Mouse (Mus musculus): ENCODE measurements at regions not wholly inside any gene's neighbourhood (a gene's known extent, or its start where the extent isn't known, plus 50 kb on each side); places are given as distances from the start of the nearest gene placed in this dataset.

DNA sequence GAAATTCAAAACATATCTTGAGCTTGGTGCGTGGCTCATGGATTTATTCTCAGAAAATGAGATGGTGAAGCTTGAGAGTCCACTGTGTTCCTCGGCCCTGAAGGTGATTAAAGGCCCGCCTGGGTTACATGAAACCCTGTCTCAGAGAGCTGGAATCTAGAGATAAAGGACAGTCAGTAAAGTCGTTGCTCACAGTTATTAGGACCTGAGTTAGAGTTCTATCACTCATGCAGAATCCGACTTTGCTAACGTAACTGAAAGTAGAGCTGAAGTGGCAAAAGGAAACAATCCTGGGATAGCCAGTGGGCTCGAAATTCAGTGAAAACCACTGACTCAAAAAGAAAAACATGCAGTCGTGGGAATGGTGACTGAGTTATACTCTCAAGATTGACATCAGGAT lies 198.9 kb upstream of the Sema3a start:
- Histone ChIP-seq H3K9ac (no peak overlapping the region), H3K27me3 (no peaks in the 10 kb centered on the region), H3K9me3 (replicated peaks) (no peaks in the 10 kb centered on the region), H3K4me1 (no peaks in the 10 kb centered on the region), H3K4me2 (replicated peaks) (no peak overlapping the region), H3K36me3 (no peaks in the 10 kb centered on the region), H3K27ac (replicated peaks) (no peak overlapping the region), H3K4me3 (replicated peaks) (no peak overlapping the region)
- no peak for ATAC-seq (ENCODE audit: insufficient number of reproducible peaks, low FRiP score, low TSS enrichment, low read depth)
- 71% methylated on average over 8 of the region's 8 CpGs for WGBS

- Histone ChIP-seq H3K4me2 (replicated peaks) (no peak overlapping the region), H3K9me3 (replicated peaks) (no peaks in the 10 kb centered on the region), H3K27me3 (no peaks in the 10 kb centered on the region), H3K4me1 (no peaks in the 10 kb centered on the region), H3K36me3 (no peaks in the 10 kb centered on the region), H3K9ac (no peak overlapping the region), H3K4me3 (replicated peaks) (no peak overlapping the region), H3K27ac (replicated peaks) (no peak overlapping the region)
- WGBS = 89% methylated on average over 3 of the region's 3 CpGs
- no peak for ATAC-seq (ENCODE audit: insufficient number of reproducible peaks, low FRiP score, low TSS enrichment, low read depth)
These were observed 198.0 kb upstream of the Sema3a start for GRCm38 (mm10) chr5:12927247-12927646.

DNA sequence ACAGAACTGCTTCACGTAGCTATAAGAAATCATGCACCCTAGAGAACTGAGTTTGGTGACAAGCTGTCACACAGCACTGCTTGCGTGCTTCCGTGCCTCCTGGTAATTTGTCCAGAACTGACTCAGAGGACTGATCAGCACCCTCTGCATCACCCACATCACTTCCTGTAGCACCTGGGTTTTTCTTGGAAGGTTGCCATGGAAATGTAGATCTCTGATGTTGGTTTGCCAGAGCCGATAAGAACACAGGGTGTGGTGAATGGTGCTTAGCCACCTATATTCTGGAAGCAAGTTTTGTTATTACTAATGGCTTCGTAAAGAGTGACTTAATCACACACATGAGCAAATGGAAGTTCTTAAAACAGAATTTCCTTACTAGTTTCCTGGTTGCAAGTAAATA lies 188.2 kb upstream of the Sema3a start:
- H3K4me1 ChIP-seq = no peaks in the 10 kb centered on the region
- H3K4me3 ChIP-seq (replicated peaks) = no peak overlapping the region
- H3K27ac ChIP-seq (replicated peaks) = no peak overlapping the region
- no peaks in the 10 kb centered on the region for H3K9me3 ChIP-seq (replicated peaks)
- 0 out of 2 replicates have a peak, but pooled peaks have one; percentile 39 for ATAC-seq (ENCODE audit: insufficient number of reproducible peaks, low FRiP score, low TSS enrichment, low read depth)
- H3K27me3 ChIP-seq = no peaks in the 10 kb centered on the region
- H3K9ac ChIP-seq = no peak overlapping the region
- 69% methylated on average over 5 of the region's 5 CpGs for WGBS
- no peaks in the 10 kb centered on the region for H3K36me3 ChIP-seq
- H3K4me2 ChIP-seq (replicated peaks) = no peak overlapping the region

DNA sequence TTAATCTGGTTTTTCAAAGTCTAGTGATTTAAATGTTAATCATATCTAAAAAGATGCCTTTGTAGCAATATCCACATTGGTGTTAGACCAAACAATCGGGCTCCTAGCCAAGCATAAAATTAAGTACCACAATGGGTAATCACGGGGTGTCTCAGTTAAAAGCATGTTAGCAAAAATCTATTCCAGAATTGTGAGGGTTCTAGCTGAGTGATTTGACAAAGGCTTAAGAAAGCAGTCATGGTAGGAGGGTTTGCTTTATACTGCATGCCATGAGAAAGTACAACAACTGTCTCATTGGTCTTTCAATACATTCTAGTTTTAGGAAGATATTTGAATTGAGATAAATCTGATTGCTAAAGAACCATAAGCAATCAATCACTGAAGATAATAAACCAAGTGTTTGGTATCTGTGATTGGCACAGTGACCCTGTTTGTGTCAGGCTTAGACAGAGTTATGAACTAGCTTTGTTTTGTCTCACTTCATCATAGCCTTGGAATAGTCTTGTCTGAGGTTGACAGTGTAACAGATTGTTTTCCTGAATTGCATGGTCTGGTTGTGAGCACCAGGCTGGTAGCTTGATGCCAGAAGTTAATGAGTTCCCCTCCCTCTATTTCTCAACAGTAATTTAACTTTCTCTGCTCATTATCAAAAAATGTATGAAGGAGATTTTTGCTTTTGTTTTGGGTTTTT lies 186.9 kb upstream of the Sema3a start:
- no peak for ATAC-seq (ENCODE audit: insufficient number of reproducible peaks, low FRiP score, low TSS enrichment, low read depth)

DNA sequence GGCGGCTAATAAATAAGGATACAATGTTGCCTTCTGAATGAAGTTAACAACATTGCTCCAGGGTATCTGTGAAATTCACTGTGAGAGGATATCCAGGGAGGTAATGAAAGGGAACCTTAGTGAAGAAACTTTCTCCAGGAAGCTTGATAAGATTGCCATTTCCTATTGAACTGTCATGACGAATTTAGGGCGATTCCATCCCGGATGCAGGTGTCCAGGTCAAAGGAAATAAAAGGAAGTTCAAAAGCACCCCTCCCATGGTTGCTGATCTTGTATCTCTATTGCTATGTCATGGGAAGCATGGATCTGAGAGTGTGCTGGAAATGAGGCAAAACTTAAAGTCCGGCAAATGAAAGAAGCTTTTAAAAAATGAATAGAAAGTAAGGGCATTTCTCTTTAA lies 180.7 kb upstream of the Sema3a start:
- Histone ChIP-seq H3K36me3 (no peaks in the 10 kb centered on the region), H3K27ac (replicated peaks) (no peak overlapping the region), H3K9ac (no peak overlapping the region), H3K4me3 (replicated peaks) (no peak overlapping the region), H3K27me3 (no peaks in the 10 kb centered on the region), H3K4me2 (replicated peaks) (no peak overlapping the region), H3K9me3 (replicated peaks) (no peaks in the 10 kb centered on the region), H3K4me1 (peaks cover 4% of the 10 kb centered on the region; the same call in 1 of the 2 replicates)
- WGBS = 46% methylated on average over 5 of the region's 5 CpGs
- no peak for ATAC-seq (ENCODE audit: insufficient number of reproducible peaks, low FRiP score, low TSS enrichment, low read depth)

More for the DNA sequence above, 186.9 kb upstream of the Sema3a start:
- H3K4me1 ChIP-seq = no peaks in the 10 kb centered on the region
- no peak overlapping the region for H3K4me3 ChIP-seq (replicated peaks)
- H3K36me3 ChIP-seq = no peaks in the 10 kb centered on the region
- no peaks in the 10 kb centered on the region for H3K27me3 ChIP-seq
- H3K27ac ChIP-seq (replicated peaks) = no peak overlapping the region
- H3K9ac ChIP-seq = no peak overlapping the region
- 68% methylated on average over 2 of the region's 2 CpGs for WGBS
- no peaks in the 10 kb centered on the region for H3K9me3 ChIP-seq (replicated peaks)
- no peak overlapping the region for H3K4me2 ChIP-seq (replicated peaks)

DNA sequence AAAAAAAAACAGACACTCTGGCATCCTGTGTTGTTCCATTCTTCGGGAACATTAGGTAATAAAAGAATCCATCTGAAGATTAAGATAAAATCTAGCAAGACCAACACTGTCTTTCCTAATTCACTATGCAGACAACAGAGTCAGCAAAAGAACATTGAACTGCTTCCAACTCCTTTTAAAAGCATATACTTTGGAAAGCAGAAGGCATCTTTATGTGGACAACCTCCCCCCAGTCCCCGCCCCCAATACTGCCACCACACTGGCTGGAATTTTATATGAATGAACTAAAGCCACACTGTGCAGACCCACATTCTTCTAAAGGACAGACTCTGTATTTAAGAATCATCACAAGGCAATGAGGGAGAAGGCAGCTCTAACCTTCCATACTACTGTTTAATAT lies 176.7 kb upstream of the Sema3a start:
- no peaks in the 10 kb centered on the region for H3K9me3 ChIP-seq (replicated peaks)
- no peak overlapping the region for H3K4me3 ChIP-seq (replicated peaks)
- H3K4me2 ChIP-seq (replicated peaks) = no peak overlapping the region
- WGBS = 43% methylated on average over 2 of the region's 2 CpGs
- H3K27me3 ChIP-seq = no peaks in the 10 kb centered on the region
- peak; percentile 51; the same call in 1 of the 2 replicates for ATAC-seq (ENCODE audit: insufficient number of reproducible peaks, low FRiP score, low TSS enrichment, low read depth)
- 0 out of 2 replicates have a peak overlapping the region, but pooled peaks have one; percentile 2 for H3K27ac ChIP-seq (replicated peaks)
- peaks cover 4% of the 10 kb centered on the region; the same call in 1 of the 2 replicates for H3K4me1 ChIP-seq
- H3K9ac ChIP-seq = no peak overlapping the region
- no peaks in the 10 kb centered on the region for H3K36me3 ChIP-seq

GRCm38 (mm10) chr5:12970987-12971386 lies 154.2 kb upstream of the Sema3a start:
- Histone ChIP-seq H3K4me1 (no peaks in the 10 kb centered on the region), H3K27me3 (no peaks in the 10 kb centered on the region), H3K4me3 (replicated peaks) (no peak overlapping the region), H3K27ac (replicated peaks) (no peak overlapping the region), H3K9me3 (replicated peaks) (no peaks in the 10 kb centered on the region), H3K9ac (no peak overlapping the region), H3K36me3 (no peaks in the 10 kb centered on the region), H3K4me2 (replicated peaks) (no peak overlapping the region)
- ATAC-seq (ENCODE audit: insufficient number of reproducible peaks, low FRiP score, low TSS enrichment, low read depth) = no peak
- 24% methylated on average over 5 of the region's 5 CpGs for WGBS

GRCm38 (mm10) chr5:12973701-12974100 lies 151.5 kb upstream of the Sema3a start:
- Histone ChIP-seq H3K9me3 (replicated peaks) (no peaks in the 10 kb centered on the region), H3K4me2 (replicated peaks) (no peak overlapping the region), H3K27ac (replicated peaks) (no peak overlapping the region), H3K27me3 (no peaks in the 10 kb centered on the region), H3K36me3 (no peaks in the 10 kb centered on the region), H3K4me3 (replicated peaks) (no peak overlapping the region), H3K9ac (no peak overlapping the region), H3K4me1 (no peaks in the 10 kb centered on the region)
- WGBS = 37% methylated on average over 3 of the region's 3 CpGs
- no peak for ATAC-seq (ENCODE audit: insufficient number of reproducible peaks, low FRiP score, low TSS enrichment, low read depth)

- no peak for ATAC-seq (ENCODE audit: insufficient number of reproducible peaks, low FRiP score, low TSS enrichment, low read depth)
- no peak overlapping the region for H3K27ac ChIP-seq (replicated peaks)
- H3K27me3 ChIP-seq = no peaks in the 10 kb centered on the region
- H3K4me2 ChIP-seq (replicated peaks) = no peak overlapping the region
- H3K4me3 ChIP-seq (replicated peaks) = no peak overlapping the region
- no peaks in the 10 kb centered on the region for H3K9me3 ChIP-seq (replicated peaks)
- no peak overlapping the region for H3K9ac ChIP-seq
- no peaks in the 10 kb centered on the region for H3K4me1 ChIP-seq
- no peaks in the 10 kb centered on the region for H3K36me3 ChIP-seq
- WGBS = 73% methylated on average over 8 of the region's 8 CpGs
These were observed 149.0 kb upstream of the Sema3a start for GRCm38 (mm10) chr5:12976015-12976742.

- ATAC-seq (ENCODE audit: insufficient number of reproducible peaks, low FRiP score, low TSS enrichment, low read depth) = no peak
- 74% methylated on average over 2 of the region's 2 CpGs for WGBS
- Histone ChIP-seq H3K4me2 (replicated peaks) (no peak overlapping the region), H3K27me3 (no peaks in the 10 kb centered on the region), H3K4me3 (replicated peaks) (no peak overlapping the region), H3K9me3 (replicated peaks) (no peaks in the 10 kb centered on the region), H3K27ac (replicated peaks) (no peak overlapping the region), H3K4me1 (no peaks in the 10 kb centered on the region), H3K36me3 (no peaks in the 10 kb centered on the region), H3K9ac (no peak overlapping the region)
These were observed 147.3 kb upstream of the Sema3a start for GRCm38 (mm10) chr5:12977875-12978274.

GRCm38 (mm10) chr5:12993826-12994225 lies 131.4 kb upstream of the Sema3a start:
- Histone ChIP-seq H3K4me2 (replicated peaks) (no peak overlapping the region), H3K27me3 (no peaks in the 10 kb centered on the region), H3K4me3 (replicated peaks) (no peak overlapping the region), H3K9ac (no peak overlapping the region), H3K27ac (replicated peaks) (no peak overlapping the region), H3K4me1 (no peaks in the 10 kb centered on the region), H3K36me3 (no peaks in the 10 kb centered on the region), H3K9me3 (replicated peaks) (no peaks in the 10 kb centered on the region)
- WGBS = 71% methylated on average over 1 of the region's 1 CpGs
- no peak for ATAC-seq (ENCODE audit: insufficient number of reproducible peaks, low FRiP score, low TSS enrichment, low read depth)

DNA sequence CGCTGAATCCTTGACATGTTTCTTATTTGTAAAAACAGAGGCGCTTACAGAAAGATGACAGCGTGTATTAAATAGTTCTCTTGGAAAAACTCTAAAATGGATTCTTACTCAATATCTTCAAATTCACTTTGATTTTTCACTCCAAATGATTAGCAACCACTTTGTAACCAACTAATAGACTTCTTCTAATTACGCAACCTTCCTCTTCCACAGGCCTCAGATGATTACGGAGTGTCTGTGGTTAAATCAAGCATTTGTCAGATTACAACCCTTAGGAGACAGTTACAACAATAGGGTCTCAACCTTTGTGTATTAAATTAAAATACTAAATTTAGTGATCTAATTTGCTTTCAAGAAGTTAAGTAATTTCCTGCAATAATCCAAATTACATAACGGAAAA lies 127.8 kb upstream of the Sema3a start:
- Histone ChIP-seq H3K4me1 (no peaks in the 10 kb centered on the region), H3K36me3 (no peaks in the 10 kb centered on the region), H3K4me3 (replicated peaks) (no peak overlapping the region), H3K27ac (replicated peaks) (no peak overlapping the region), H3K9me3 (replicated peaks) (no peaks in the 10 kb centered on the region), H3K9ac (no peak overlapping the region), H3K4me2 (replicated peaks) (no peak overlapping the region), H3K27me3 (no peaks in the 10 kb centered on the region)
- 79% methylated on average over 6 of the region's 6 CpGs for WGBS
- ATAC-seq (ENCODE audit: insufficient number of reproducible peaks, low FRiP score, low TSS enrichment, low read depth) = no peak

Measured in embryonic facial prominence, embryonic 15.5 days (tissue).